Mouse (Mus musculus): ENCODE data around the gene Pdgfb.

DNA sequence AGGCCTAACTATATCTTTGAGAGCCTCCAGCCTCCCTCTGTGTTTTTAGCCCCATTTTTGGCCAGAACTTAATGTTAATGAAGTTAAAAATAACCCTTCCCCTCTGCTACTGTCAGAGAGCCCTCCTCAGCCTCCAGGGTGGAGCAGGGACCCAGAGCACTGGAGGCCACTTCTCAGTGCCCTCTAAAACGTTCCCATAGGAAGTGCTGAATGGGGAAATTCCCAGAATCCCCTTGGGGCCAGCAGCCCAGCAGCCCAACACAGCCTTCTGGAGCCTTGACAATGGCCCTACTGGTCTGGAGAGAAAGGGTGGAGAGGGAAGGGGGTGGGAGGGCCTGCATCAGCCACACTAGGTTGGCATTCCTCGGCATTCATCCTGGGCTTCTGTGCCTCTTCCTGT lies 11.2 kb downstream of the Pdgfb start:
- TF ChIP-seq CTCF (IDR thresholded peaks at IDR 0.05; ENCODE audit: control insufficient read depth, insufficient read depth, insufficient replicate concordance, low read depth, low read length) (no peak), POLR2A (IDR thresholded peaks at IDR 0.05; ENCODE audit: control insufficient read depth, low read depth, low read length) (no peak)

Measured in testis, adult 2 months (tissue).